Mouse (Mus musculus): ENCODE data around the gene Bcas3. TPM values are rescaled to one million over a fixed set of nuclear protein-coding genes. Genes with fewer than 3 reads are reported as not detected.

The Bcas3 gene
- total RNA-seq, 2 experiments from 2014 or later, result 53.6 to 56.1 TPM

DNA sequence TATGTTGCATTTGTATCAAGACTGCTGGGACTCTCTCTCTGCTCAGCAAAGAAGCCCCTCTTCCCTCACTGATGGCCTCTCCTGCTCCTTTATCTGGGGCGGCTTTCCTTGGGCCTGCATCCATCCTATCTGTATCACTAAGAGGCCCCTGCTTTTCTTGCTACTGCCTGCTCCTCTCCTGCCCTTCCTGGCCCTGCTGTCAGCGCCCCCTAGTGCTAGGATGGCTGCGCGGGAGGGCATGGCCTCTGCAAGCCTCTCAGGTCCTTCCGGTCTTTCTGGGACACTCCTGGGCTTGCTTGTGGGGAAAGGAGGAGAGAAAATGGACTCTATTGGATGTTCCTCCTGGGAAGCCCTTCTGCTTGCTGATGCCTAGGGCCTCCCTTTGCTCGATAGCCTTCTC, 470.2 kb downstream of the Bcas3 start:
- no peak for DNase-seq (ENCODE audit: low spot score in 2 of 2)

DNA sequence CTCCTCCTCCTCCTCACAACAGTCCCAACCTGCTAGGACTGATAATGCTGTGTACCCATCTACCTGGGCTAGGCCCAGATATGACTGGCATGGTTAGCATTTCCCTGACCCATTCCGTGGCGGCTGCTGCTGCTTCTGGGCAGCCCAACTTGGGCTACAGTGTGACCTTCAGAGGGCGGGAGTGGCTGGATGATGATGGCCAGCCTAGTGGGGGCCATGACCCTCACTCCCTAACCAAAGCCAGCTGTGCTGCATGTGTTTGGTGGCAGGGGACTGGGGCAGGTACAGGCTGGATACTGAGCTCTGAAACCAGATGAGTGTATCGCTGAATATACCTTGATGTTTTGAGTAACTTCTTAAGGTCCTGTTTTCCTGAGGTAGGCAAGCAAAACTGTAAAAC, 470.8 kb downstream of the Bcas3 start:
- DNase-seq (ENCODE audit: low spot score in 2 of 2), result no peak

DNA sequence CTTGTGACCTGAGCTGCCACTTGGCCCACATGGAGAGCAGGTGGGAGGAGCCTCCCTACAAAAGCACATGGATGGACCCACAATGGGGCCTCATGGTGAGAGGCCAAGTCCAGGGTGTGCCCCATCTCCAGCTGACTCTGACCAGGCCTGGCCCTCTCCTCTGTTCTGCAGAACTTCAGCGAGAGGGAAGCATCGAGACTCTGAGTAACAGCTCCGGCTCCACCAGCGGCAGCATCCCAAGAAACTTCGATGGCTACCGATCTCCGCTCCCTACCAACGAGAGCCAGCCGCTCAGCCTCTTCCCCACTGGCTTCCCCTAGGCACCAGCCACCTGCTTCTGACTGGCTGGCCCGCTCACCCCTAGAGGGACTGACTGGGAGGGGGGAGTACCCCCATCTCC, 472.1 kb downstream of the Bcas3 start:
- no peak for DNase-seq (ENCODE audit: low spot score in 2 of 2)

DNA sequence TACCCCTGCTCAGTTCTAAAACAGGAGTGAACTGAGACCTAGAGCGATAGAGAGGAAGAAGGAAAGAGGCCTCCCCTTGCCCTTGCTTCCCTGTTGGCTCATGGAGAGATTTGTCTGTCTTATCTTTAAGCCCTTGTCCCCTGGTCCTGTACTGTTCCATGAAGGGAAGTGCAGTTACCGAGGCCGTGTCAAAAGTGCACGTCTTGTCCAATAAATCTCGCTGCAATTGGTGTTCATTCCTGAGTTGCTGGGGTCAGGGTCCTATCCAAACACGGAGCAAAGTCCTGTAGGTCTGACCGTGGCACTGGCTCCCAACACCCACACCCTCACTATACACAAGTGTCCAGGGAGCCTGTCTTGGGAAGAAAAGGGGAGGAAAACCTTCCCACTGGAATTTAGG, 472.9 kb downstream of the Bcas3 start:
- DNase-seq (ENCODE audit: low spot score in 2 of 2), result no peak

DNA sequence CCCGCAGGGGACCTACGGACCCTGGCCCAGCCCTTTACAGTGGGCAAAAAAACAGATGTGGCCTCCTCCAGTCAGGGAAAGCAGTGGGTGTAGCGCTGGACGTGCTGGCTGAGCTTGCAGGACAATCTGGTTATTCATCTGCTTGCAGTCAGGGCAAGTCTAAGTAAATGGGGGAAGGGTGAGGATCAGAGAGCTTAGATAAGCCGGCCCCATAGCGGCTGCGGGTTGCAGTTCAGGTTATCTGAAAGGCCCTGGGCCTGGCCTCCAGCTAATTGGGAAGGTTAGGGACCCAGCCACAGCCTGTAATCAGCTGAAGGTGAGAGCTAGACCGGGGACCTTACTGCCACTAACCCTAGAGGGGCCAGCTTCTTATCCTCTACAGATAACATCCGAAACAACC, 474.4 kb downstream of the Bcas3 start:
- no peak for DNase-seq (ENCODE audit: low spot score in 2 of 2)

DNA sequence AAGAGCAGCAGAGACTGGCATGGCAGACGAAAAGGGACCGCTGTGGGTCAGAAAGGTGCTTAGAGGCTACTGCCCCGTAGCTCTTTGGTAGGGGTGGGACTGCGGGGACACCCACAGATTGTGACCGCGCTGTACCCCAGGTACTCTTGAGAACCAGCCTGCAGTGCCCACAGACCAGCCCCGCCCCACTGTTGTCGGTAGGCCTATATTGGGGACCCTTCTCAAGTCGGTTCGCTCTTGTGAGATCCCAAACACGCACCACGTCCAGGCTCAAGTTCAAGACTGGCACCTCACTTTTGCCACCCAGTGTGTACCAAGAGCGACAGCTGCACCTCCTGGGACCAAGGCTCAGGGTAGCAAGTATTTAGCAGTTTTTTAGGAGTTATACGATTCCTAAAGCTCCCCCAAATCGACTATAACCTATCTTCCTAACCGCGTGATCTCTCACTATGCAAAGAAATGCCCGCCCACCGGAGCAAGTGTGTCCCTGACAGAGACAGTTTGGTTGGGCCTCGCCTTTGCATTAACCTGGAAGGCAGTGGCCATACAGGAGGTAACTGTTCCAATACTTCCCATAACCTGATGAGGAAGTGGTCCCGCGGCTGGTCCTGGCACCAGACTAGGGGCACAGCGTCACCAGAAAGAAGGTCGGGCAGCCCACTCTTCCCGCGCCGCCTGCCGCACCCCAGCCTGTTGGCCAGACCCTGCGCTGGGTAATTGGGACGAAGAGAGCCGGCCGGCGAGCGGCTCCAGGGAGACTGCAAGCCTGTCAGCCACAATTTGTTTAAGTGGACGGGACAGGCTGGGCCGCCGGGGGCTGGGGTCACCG, 475.9 kb downstream of the Bcas3 start:
- no peak for DNase-seq (ENCODE audit: low spot score in 2 of 2)

DNA sequence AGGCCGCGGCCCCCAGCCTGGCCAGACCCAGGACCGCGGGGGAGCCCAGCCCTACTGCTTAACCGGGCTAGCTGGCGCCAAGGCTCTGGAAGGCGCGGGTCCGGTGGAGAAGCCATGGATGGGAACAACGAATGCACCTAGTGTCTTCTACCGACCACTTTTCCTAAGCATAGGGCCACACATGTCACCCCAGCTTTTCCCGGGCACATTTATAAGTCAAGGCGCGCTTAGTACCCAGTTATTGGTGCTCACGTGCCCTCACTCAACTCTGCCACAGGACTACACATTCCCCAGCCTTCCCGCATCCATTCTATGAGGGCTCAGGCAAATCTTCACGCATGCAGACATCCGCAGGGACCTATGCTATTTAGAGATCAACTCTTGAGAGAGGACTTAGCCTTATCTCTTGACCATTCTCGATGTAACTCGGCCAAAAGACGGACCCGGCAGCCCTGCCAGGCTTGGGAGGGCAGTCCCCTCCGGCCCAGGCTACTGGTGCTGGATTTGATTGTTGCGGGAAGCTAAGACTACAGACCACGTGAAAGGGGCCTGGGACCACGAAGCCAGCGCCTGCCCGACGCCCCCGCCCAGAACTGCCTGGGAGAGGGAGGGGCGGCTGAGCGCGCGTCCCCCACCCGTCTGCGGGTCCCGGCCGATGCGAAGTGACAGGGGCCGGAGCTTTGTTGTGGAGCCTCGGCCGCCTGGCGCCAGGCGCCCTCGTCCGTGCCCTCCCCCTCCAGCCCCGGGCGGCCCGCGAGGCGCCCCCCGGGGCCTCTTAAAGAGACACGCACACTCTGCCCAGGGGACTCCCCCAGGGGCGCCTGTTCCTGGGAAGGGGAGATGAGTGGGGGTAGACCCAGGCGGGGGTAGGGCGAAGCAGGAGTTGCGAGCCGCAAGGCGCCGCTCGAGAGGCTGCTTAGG, 476.8 kb downstream of the Bcas3 start:
- no peak for DNase-seq (ENCODE audit: low spot score in 2 of 2)

DNA sequence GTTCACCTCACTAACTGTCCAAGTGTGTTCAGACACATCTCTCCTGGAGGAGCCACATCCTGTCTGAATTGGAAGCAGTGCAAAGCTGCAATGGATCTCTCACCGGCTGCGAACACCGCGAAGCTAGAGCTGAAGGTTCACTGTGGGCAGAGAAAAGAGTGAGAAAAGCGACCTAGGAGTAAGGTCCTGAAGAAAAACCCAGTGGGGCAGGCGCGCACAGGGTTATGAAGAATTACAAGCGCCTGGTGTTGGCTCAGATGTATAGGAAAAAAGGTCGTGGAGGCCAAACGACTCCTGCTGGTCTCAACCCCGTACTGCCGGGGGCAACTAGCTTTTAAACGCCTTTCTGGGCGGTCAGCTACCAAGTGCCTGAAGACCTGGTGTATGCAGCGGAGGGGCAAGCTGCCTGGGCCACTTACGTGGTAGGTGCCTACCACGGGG, 478.0 kb downstream of the Bcas3 start:
- DNase-seq (ENCODE audit: low spot score in 2 of 2), result no peak

DNA sequence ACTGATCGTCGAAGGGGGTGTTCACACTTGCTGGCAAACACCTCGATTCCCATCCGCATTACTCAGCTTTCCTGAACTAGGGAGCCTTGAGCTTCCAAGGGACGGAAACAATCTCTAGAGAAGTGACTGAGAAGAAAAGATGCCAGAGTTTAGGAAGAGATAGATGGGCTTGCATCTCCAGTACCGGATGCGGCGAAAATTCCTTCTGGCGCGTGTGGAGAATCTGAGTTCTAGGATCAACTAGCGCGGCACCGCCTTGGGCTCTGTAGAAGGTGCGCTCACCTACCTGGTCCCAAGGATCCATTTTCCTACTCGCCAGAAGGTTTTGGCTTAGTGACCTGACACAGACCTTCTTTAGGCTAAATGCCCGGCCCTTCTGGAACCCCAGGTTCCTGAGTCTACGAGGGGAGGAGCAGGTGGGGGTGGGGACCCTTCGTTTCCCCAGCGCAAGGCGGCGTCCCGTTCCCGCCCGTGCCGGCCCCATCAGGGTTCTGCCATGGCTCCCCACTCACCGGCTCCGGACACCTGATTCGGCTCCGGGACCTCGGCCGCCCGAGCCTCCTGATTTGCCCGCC, 478.8 kb downstream of the Bcas3 start:
- no peak for DNase-seq (ENCODE audit: low spot score in 2 of 2)

DNA sequence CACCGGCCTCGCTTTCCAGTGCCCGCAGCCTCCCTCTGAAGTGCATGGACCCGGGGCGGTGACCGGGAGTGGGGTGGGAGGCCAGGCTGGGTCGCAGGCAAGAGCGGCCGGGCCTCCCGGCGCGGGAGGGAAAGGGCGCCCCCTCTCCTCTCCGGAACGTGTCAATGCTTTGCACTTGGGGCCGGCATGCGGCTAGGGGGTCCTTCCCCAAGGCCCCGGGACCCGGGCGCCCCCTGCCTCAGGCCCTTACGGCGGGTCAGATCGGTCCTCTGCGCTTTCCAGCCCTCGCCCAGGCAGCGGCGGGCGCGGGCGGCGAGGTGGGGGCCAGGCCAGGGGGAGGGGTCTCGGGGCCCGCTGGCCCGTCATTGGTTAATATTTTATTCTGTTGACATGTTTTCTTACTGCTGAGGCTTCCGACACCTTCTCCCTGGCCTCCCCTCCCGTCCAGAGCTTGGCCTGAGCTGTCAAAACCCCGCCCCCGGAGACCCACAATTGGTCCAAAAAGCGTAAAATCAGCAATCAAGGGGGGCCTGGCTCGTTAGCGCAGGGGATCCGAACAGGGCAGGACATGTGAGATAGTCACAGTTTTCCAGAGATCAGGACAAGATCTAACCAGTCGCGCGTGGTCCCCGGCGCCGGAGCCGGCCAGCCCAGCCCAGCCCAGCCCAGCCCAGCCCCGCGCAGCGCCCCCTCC, 479.4 kb downstream of the Bcas3 start, which contains the start of gene Tbx2:
TSS of gene Tbx2 (plus strand) at position 321 of the 694 bp plus-strand sequence.
- no peak for DNase-seq (ENCODE audit: low spot score in 2 of 2)

DNA sequence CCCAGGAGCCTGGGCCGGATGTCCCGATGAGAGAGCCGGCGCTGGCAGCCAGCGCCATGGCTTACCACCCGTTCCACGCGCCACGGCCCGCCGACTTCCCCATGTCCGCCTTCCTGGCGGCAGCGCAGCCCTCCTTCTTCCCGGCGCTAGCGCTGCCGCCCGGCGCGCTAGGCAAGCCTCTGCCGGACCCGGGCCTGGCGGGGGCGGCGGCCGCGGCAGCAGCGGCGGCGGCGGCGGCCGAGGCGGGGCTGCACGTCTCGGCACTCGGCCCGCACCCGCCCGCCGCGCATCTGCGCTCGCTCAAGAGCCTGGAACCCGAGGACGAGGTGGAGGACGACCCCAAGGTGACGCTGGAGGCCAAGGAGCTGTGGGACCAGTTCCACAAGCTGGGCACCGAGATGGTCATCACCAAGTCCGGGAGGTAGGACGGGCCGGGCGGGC, 480.1 kb downstream of the Bcas3 start:
- DNase-seq (ENCODE audit: low spot score in 2 of 2), result no peak

DNA sequence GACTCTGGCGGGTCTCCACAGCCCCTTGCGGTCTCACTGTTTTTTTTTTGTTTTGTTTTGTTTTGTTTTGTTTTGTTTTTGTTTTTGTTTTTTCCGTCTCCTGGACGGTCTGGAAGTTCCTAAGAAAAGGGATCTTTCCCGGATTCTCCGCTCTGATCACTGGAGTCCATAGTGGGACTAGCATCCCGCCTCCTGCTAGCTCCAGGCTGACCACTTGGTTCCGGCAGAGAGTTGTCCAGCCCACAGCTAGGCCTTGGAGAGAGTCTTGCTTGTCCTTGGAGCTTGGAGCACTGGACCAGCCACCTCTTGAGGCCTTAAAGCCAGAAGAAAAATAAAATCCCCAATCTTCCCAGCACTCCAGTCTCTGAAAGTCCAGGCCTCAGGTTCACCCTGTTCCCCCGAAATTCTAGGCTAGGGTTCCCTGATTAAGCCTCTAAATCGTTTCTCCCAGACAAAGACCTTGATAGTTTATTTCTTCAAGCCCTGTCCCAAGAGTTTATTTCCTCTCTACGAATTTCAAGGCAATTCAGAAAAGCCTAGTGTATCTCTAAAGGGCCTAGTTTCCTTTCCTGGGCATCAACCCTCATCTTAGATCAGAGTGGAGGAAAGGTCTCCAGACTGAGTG, 480.9 kb downstream of the Bcas3 start:
- no peak for DNase-seq (ENCODE audit: low spot score in 2 of 2)

DNA sequence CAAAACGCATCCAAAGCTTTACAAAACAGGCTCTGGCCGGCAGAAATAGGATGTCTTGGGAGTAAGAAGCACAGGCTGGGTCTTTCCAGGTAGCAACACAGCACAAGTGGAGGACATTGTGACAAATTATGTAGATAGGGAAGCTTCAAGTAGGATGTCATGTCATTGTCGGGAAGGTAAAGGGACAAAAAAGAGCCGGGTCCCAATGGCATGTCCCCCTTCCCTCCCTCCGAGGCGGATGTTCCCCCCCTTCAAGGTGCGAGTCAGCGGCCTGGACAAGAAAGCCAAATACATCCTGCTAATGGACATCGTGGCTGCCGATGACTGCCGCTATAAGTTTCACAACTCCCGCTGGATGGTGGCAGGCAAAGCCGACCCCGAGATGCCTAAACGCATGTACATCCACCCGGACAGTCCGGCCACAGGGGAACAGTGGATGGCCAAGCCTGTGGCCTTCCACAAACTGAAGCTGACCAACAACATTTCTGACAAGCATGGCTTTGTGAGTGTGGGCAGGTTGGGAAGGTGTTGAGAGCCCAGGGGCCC, 481.5 kb downstream of the Bcas3 start:
- no peak for DNase-seq (ENCODE audit: low spot score in 2 of 2)

DNA sequence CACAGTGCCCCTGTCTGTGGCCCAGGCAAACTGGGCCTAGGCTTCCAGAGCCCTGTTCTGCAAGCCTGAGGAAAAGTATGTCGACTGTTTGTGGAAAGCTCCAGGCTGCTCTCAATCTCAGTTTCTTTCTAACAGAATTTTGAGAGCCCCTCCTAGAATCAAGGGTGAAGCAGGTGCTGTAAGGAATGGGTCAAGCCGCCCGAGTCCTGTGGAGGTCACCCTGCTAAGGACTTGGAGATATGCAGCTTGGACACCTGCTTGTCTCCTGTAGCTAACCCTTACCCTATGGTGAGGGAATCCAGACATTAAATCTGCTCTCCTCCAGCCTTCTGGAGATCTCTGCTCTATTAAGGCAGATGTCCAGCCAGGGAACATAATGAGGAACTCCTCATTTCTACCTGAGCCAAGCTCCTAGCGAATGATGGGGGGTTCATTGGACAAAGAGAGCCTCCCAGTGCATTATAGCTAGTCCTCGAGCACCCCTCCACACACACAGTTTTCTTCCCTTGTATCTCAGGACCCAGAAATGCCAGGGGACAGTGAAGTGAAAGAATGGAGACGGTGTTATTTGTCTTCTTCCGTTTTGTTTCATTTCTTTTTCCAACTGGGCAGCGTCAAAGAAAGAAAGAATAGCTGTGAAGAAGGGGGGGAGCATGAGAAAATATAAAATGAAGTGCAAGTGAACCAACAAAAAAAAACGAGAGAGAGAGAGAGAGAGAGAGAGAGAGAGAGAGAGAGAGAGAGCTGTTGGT, 482.2 kb downstream of the Bcas3 start:
- no peak for DNase-seq (ENCODE audit: low spot score in 2 of 2)

DNA sequence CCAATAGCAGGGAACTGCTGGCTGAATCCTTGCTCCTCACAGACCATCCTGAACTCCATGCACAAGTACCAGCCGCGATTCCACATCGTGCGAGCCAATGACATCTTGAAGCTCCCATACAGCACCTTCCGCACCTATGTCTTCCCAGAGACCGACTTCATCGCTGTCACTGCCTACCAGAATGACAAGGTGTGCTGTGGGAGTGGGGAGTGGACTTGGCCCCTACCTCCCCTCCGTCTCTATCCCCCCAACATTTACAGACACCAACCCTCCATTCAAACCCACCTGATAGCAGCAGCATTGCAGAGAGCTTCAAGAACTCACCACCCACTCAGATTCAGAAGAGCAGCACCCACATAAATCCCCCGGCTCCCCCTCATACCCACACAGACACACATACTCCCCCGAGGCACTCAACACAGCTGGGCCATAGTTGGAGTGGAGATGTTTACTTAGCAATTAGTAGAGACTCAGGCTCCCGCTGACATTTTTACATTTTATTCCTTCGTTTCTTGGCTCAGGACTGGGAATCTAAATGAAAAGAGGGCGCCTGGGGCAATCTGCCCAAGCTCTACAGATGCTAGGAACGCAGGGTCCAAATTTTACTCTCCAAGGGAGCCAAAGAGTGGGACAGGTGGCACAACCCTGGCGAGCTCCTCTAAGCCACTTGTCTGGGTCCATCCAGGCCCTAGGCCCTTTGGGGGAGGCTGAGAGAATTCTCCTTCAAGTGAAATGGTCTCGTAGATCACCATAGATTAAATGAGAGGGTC, 483.0 kb downstream of the Bcas3 start:
- no peak for DNase-seq (ENCODE audit: low spot score in 2 of 2)

DNA sequence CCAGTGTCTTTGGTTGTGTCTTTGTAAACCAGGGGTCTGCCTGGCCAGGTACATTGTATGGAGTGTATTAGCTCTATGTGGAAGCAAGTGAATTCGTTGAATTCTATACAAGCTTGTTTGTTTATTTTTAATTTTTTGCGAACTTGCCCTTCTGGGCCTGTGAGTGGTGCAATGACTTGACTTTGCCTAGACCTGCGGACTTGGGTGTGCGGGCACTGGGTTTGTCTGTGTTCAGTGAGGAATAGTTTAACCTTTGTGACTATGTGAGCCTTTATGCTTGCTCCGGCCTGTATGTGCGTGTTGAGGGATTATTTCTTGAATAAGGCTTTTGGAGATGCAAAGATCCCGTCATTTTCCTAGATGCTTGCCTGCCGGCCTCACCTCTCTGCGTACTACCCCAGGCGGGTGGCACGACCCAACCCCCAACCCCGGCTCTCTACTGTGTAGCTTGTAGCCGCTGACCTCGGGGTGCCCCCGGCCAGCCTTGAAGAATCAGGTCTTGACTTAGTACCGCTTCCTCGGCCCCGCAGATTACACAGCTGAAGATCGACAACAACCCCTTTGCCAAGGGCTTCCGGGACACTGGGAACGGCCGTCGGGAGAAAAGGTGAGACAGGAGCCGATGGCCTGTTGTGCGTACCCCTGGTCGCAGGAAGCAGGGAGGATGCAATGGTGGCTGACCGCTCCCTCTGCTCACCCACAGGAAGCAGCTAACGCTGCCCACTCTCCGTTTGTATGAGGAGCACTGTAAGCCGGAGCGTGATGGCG, 483.7 kb downstream of the Bcas3 start:
- no peak for DNase-seq (ENCODE audit: low spot score in 2 of 2)

DNA sequence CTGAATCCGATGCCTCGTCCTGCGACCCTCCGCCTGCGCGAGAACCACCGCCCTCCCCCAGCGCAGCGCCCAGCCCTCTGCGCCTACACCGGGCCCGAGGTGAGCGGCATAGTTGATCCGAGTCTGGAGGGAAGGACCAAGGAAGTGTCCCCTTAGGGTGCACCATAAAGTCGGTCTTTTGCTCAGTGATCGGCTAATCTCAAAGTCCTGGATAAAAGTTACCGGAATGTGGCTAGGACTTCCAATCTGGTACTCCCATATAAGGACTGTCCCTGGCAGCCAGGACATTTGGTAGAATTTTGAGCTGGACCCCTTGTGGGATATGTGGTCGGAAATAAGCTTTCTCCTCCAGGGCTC, 484.3 kb downstream of the Bcas3 start:
- no peak for DNase-seq (ENCODE audit: low spot score in 2 of 2)
